Mouse (Mus musculus) embryonic facial prominence, embryonic 11.5 days (tissue): Measurements from ENCODE around the gene Ahcyl2. TPM values are rescaled to one million over a fixed set of nuclear protein-coding genes. Genes with fewer than 3 reads are reported as not detected.

Experiments
- ATAC-seq: fragments of 200-750 bp; cut with Nextera tagmentation; replicated peaks from 2 replicates; pipeline ENCODE4 v1.8.0; 2017; ENCODE audit warnings: low read depth; ENCODE audit not compliant: insufficient number of reproducible peaks, low FRiP score, low TSS enrichment
- DNase-seq: peaks from one replicate; pipeline ENCODE4 v3.0.0-alpha.2; 2015; ENCODE audit warnings: low spot score
- H3K27ac ChIP-seq: fragments of 300-500 bp; sonication (generic); replicated peaks from 2 replicates; pipeline ENCODE4 v1.5.1; 2014; ENCODE audit warnings: mild to moderate bottlenecking, low read depth, low read length, control low read depth
- H3K27me3 ChIP-seq: fragments of 300-500 bp; sonication (generic); 2 replicates; pipeline ENCODE4 v1.6.1; 2014; ENCODE audit warnings: mild to moderate bottlenecking, low read length, moderate library complexity, mixed read lengths; ENCODE audit not compliant: control insufficient read depth, insufficient read depth
- H3K36me3 ChIP-seq: fragments of 300-500 bp; sonication (generic); replicated peaks from 2 replicates; pipeline ENCODE4 v1.6.1; 2014; ENCODE audit warnings: low read depth, mild to moderate bottlenecking, low read length, moderate library complexity, mixed read lengths; ENCODE audit not compliant: control insufficient read depth, insufficient read depth
- H3K4me1 ChIP-seq: fragments of 300-500 bp; sonication (generic); 2 replicates; pipeline ENCODE4 v1.6.1; 2014; ENCODE audit warnings: low read length, mixed read lengths; ENCODE audit not compliant: control insufficient read depth, insufficient read depth
- H3K4me2 ChIP-seq: fragments of 300-500 bp; sonication (generic); 2 replicates; pipeline ENCODE4 v1.6.1; 2014; ENCODE audit warnings: low read depth, mild to moderate bottlenecking, control low read depth, low read length, moderate library complexity
- H3K4me3 ChIP-seq: fragments of 300-500 bp; sonication (generic); 2 replicates; pipeline ENCODE4 v1.5.1; 2014; ENCODE audit warnings: low read depth, low read length, control low read depth
- H3K9ac ChIP-seq: fragments of 300-500 bp; sonication (generic); replicated peaks from 2 replicates; pipeline ENCODE4 v1.6.1; 2014; ENCODE audit warnings: mild to moderate bottlenecking, control low read depth, low read length
- H3K9me3 ChIP-seq: fragments of 300-500 bp; sonication (generic); replicated peaks from 2 replicates; pipeline ENCODE4 v1.6.1; 2016; ENCODE audit warnings: mild to moderate bottlenecking, low read length, inconsistent platforms, mixed read lengths; ENCODE audit not compliant: control insufficient read depth
- WGBS: fragments of 180-500 bp; shearing (Covaris S2); extraction: QIAGEN DNeasy Blood & Tissue Kit; methylation state at CpG from one replicate; pipeline ENCODE4 v1.1.7; 2014; 5-methylcytosine and 5-hydroxymethylcytosine counted together
- polyA plus RNA-seq: library from polyadenylated mRNA; unstranded; fragments of >200 nt; fragmentation: Nextera tagmentation; extraction: Ambion mirVana; gene quantifications from 2 replicates; pipeline ENCODE4 v1.2.1, GENCODE M21; 2014

Ahcyl2 gene
- polyA plus RNA-seq, 1 experiment from 2014 or later = 12.2 TPM

DNA sequence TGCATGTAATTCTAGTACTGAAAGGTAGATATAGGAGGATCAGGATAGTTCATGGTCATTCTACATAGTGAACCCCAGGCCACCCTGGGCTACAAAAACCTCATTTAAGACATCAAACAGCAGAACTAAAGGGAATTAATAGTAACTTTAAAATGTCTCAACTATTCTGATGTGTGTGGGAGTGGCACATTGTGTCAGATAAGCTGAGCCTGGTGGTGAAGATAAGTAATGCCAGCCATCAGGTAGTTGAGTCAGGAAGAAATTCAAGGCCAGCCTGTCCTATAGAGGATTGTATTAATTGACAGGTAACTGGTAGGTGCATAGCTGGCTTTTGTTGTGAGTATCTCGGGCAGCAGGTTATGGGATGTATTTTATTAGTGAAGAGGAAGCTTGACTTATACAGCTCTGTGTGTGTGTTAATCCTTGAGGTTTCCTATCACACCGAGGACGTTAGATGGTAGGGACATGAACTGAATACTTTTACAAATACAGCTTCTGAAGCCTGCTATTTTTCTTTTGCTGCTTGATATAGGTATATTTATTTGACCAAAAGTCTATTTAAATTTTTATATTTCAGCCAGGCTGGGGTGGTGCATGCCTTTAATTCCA, 16.7 kb downstream of the Ahcyl2 start:
- 90% methylated on average over 3 of the region's 3 CpGs for WGBS
- no peak overlapping the region for H3K4me3 ChIP-seq
- no peak overlapping the region for H3K9ac ChIP-seq
- no peaks in the 10 kb centered on the region for H3K4me1 ChIP-seq
- no peaks in the 10 kb centered on the region for H3K9me3 ChIP-seq
- H3K27ac ChIP-seq = no peak overlapping the region
- H3K36me3 ChIP-seq = no peaks in the 10 kb centered on the region
- H3K27me3 ChIP-seq = no peaks in the 10 kb centered on the region
- no peak for ATAC-seq
- no peak for DNase-seq
- no peak overlapping the region for H3K4me2 ChIP-seq

DNA sequence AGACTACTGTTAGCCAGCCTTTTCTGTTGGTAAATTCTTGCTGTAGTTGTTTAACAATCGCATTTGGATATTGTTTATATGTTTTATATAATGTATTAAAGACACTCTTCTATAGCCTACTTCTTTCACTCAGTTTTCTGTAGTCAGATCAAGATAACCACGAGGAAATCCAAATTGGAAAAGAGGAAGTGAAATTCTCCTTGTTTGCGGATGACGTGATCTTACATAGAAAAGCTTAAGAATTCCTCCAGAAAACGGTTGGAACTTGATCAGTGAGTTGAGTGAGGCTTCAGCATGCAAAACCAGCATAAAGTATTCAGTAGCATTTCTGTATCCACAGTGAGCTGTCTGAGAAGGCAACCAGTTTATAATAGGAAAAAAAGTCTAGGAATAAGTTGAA, 17.9 kb downstream of the Ahcyl2 start:
- DNase-seq = no peak
- H3K27ac ChIP-seq = no peak overlapping the region
- H3K36me3 ChIP-seq = no peaks in the 10 kb centered on the region
- H3K4me1 ChIP-seq = no peaks in the 10 kb centered on the region
- H3K27me3 ChIP-seq = no peaks in the 10 kb centered on the region
- no peak overlapping the region for H3K4me3 ChIP-seq
- H3K9ac ChIP-seq = no peak overlapping the region
- no peak for ATAC-seq
- 89% methylated on average over 5 of the region's 5 CpGs for WGBS
- no peaks in the 10 kb centered on the region for H3K9me3 ChIP-seq
- H3K4me2 ChIP-seq = no peak overlapping the region

DNA sequence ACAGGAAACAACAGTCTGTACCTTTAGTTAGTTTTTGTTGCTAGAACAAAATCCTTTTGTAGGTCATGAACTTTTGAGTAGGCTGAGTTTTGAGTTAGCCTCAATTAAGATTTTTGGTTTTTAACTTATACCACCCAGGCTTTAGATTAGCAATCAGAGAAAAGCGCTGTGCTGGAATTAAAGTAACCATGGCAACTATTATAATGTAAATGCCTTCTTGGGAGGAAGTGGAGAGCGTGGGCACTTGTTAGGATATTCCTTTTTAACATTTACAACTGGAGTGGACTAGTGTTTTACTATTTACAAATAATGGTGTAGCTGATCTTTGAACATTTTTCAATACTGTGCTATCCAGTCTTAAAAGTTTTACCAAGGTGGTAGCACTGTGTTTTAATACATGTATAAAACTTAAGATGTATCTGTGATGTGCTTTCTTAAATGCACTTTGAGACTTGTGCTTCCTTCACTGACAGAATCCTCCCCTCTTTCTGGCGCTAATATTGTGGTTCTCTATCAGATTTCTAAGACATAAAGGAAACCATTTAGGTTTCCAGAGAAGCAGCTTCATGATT, 21.1 kb downstream of the Ahcyl2 start:
- H3K4me1 ChIP-seq = no peaks in the 10 kb centered on the region
- no peaks in the 10 kb centered on the region for H3K36me3 ChIP-seq
- no peak overlapping the region for H3K4me2 ChIP-seq
- no peaks in the 10 kb centered on the region for H3K27me3 ChIP-seq
- ATAC-seq = no peak
- no peak overlapping the region for H3K4me3 ChIP-seq
- no peak overlapping the region for H3K27ac ChIP-seq
- H3K9ac ChIP-seq = no peak overlapping the region
- DNase-seq = peak; percentile 17
- 57% methylated on average over 3 of the region's 3 CpGs for WGBS
- no peaks in the 10 kb centered on the region for H3K9me3 ChIP-seq

DNA sequence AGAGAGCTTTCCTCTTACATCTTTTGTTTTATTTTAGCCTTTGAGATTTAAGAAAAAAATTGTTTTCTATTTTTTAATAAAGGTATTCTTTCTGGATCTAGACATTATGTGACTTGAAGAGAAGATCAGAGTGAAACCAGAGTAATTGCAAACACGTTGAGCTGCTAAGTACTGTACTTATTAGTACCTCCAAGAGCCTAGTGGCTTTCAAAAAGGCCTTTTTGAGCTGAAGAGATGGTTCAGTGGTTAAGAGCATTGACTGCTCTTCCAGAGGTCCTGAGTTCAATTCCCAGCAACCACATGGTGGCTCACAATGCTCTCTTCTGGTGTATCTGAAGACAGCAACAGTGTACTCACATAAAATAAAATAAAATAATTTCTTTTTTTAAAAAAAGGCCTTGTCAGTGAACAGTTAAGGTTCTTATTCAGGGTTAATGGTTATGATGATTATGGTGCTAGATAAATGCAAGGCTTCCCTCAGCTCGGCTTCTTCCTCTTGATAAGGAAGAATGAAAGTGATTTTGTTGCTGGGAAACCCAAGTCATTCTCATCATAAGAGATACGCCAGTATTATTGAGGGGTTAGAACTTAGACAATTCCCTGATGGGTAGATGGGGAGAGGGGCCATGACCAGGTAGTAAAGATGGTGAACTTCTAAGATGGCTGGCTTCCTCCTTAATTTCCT, 22.3 kb downstream of the Ahcyl2 start:
- H3K27me3 ChIP-seq = no peaks in the 10 kb centered on the region
- H3K4me3 ChIP-seq = no peak overlapping the region
- DNase-seq (no peak), ATAC-seq (no peak)
- H3K36me3 ChIP-seq = no peaks in the 10 kb centered on the region
- no peak overlapping the region for H3K27ac ChIP-seq
- no peaks in the 10 kb centered on the region for H3K9me3 ChIP-seq
- H3K4me2 ChIP-seq = no peak overlapping the region
- no peak overlapping the region for H3K9ac ChIP-seq
- H3K4me1 ChIP-seq = no peaks in the 10 kb centered on the region
- WGBS = 87% methylated on average over 3 of the region's 3 CpGs

DNA sequence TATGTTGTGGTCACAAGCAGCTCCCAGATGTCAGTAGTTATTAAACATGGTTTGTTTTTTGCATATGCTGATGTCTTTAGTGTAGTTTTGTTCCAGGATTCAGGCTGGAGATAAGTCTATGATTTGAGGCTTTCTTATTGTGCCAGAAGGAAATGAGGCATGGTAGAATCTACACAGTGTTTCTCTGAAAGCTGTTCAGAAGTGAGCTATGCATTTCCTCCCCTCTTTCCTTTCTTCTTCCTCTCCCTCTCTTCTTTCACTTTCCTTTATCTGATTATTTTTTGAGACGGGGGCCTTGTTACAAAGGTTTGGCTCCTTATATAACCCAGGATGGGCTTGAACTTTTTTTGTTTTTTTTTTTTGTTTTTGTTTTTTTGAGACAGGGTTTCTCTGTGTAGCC, 25.7 kb downstream of the Ahcyl2 start:
- no peak for DNase-seq
- no peak overlapping the region for H3K4me2 ChIP-seq
- H3K27ac ChIP-seq = no peak overlapping the region
- WGBS = 94% methylated on average over 1 of the region's 1 CpGs
- H3K27me3 ChIP-seq = no peaks in the 10 kb centered on the region
- H3K9me3 ChIP-seq = no peaks in the 10 kb centered on the region
- H3K4me1 ChIP-seq = no peaks in the 10 kb centered on the region
- H3K9ac ChIP-seq = no peak overlapping the region
- no peaks in the 10 kb centered on the region for H3K36me3 ChIP-seq
- ATAC-seq = no peak
- no peak overlapping the region for H3K4me3 ChIP-seq

DNA sequence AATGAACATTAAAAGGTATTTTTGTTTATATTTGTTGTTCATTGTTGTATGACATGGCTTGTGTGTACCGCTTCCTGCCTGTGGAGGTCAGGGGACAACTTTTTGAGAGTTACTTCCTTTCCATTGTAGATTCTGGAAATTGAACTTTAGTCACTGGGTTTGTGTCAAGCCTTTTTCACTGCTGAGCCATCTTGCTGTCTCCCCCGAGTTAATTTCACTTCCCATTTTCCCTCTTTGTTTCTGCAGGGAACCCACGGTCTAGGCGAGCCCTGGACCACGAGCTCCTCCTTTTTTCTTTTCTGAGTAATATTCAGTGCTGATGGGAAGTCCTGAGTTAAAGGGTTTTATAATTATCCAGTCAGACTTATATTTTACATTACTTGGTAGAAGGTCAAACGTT, 26.8 kb downstream of the Ahcyl2 start:
- ATAC-seq (no peak), DNase-seq (no peak)
- H3K27me3 ChIP-seq = no peaks in the 10 kb centered on the region
- H3K9me3 ChIP-seq = no peaks in the 10 kb centered on the region
- H3K27ac ChIP-seq = no peak overlapping the region
- H3K9ac ChIP-seq = no peak overlapping the region
- H3K36me3 ChIP-seq = no peaks in the 10 kb centered on the region
- no peak overlapping the region for H3K4me2 ChIP-seq
- no peak overlapping the region for H3K4me3 ChIP-seq
- WGBS = 90% methylated on average over 6 of the region's 6 CpGs
- no peaks in the 10 kb centered on the region for H3K4me1 ChIP-seq

DNA sequence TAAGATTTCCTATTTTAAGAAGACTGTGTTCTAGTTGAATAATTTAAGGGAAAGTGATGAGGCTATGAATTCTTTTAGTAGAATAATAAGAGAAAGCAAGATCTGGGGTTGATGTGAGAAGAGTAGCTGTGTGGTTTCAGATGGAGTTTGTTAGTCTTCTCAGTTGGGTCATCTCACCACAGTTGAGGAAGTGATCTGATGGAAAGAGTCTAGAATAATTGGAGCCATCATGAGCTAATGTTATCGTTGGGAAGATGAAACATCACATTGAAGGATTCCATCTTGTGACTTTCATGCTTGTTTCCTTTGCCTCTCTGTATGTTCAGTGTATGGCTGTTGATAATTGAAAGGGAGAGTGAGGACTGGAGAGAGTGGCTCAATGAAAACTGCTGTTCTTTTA, 35.2 kb downstream of the Ahcyl2 start:
- H3K4me2 ChIP-seq = no peak overlapping the region
- H3K4me1 ChIP-seq = no peaks in the 10 kb centered on the region
- no peaks in the 10 kb centered on the region for H3K27me3 ChIP-seq
- ATAC-seq (no peak), DNase-seq (no peak)
- H3K9me3 ChIP-seq = no peaks in the 10 kb centered on the region
- 86% methylated on average over 1 of the region's 1 CpGs for WGBS
- no peak overlapping the region for H3K27ac ChIP-seq
- H3K4me3 ChIP-seq = no peak overlapping the region
- H3K9ac ChIP-seq = no peak overlapping the region
- H3K36me3 ChIP-seq = no peaks in the 10 kb centered on the region

DNA sequence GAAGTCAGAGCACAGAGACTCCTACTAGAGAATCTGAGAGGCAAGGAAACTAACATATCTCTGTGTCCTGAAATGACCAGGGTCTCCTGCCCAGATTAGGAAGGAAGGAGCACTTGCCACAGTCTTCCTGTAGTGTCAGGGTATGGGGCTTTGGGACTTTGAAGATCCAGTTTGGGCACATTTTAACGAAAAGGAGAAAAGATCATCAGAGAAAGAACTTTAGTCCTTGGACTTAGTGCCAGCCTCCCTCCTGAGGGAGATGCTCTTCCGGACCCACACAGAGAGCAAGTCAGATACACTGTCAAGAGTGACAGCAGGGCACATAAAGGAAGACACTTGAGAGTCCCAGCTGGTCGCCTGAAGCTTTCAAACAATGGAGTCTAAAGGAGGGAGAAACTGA, 36.2 kb downstream of the Ahcyl2 start:
- H3K4me2 ChIP-seq = no peak overlapping the region
- no peaks in the 10 kb centered on the region for H3K4me1 ChIP-seq
- H3K27ac ChIP-seq = no peak overlapping the region
- ATAC-seq (no peak), DNase-seq (no peak)
- no peak overlapping the region for H3K4me3 ChIP-seq
- H3K36me3 ChIP-seq = no peaks in the 10 kb centered on the region
- no peaks in the 10 kb centered on the region for H3K27me3 ChIP-seq
- no peak overlapping the region for H3K9ac ChIP-seq
- 58% methylated on average over 3 of the region's 3 CpGs for WGBS
- no peaks in the 10 kb centered on the region for H3K9me3 ChIP-seq
